Mouse (Mus musculus): ENCODE data around the gene Grik4.

- no peak for TF ChIP-seq CTCF (IDR thresholded peaks at IDR 0.05; ENCODE audit: extremely low read depth, insufficient read length, insufficient replicate concordance, low read depth, low read length)
- TF ChIP-seq POLR2A (IDR thresholded peaks at IDR 0.05; ENCODE audit: low read depth, low read length), result no peak
Measured at GRCm38 (mm10) chr9:42721146-42721545, 223.1 kb downstream of the Grik4 start.
